Mouse (Mus musculus): ENCODE results near the gene Ttc33. TPM values are rescaled to one million over a fixed set of nuclear protein-coding genes. Genes with fewer than 3 reads are reported as not detected.
A peak's percentile ranks its signal among the peaks of the same experiment; 100 is the strongest.

Ttc33 gene
- polyA plus RNA-seq (2014; fragmentation: Nextera tagmentation; extraction: Ambion mirVana), result 39.3 and 41.9 TPM in 2 replicates

DNA sequence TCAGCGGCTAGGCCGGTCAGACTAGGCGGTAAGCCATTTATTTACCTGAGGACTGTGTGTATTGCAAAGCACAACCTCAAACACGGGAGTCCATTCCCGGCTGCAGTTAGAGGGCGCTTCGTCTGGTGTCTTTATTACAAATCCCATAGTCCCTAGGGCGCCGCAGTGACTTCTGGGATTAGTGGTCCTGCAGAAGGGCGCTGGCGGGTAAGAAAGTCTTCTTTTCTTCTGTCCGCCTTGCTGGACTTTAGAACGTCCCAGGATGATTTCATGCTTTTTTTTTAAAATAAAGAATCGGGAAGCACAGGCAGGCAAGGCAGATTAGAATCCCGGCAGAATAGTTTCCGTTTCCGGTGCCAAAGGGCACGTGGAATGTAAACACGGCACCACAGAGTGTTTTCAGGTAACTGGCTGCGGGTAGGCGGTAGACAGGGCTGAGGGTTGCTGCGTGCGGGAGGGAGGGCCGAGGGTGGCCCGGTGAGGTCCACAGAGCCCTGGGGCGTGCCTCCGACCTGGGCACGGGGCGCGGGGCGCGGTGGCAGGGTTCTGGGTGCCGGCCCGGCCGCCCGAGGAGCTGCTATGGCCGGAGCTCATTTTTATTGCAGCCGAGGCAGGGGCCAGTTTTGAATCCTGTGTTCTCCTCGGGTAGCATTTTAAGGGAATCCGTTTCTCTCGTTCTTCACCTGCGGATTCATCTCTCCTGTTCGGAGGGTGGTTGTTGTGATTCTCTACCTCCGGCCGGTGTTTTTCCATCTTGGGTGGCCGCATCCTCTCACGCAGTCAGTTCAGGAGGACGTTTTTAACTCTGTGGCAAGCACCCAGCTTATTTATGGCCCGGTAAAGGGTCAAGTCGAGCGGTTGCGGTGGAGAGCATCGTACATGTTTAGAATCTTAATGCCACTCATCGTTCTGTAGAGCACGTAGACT, at the start of gene Ttc33:
Gene Ttc33 (plus strand): TSS at position 160 of the 927 bp plus-strand sequence.
- Histone ChIP-seq H3K27me3 (replicated peaks; ENCODE audit: control insufficient read depth, insufficient read depth, low read length) (no peaks in the 10 kb centered on the region), H3K4me2 (ENCODE audit: low read depth, low read length) (peak within 1 kb of the TSS; percentile 82), H3K9ac (ENCODE audit: low read depth, low read length) (peak within 1 kb of the TSS; percentile 81), H3K4me1 (ENCODE audit: control insufficient read depth, insufficient read depth, low read length) (peaks cover 5% of the 10 kb centered on the region; the same call in 1 of the 2 replicates), H3K4me3 (ENCODE audit: low read depth, low read length) (peak within 1 kb of the TSS; percentile 91), H3K36me3 (ENCODE audit: control insufficient read depth, insufficient read depth, low read length) (peaks cover 15% of the 10 kb centered on the region), H3K9me3 (ENCODE audit: control insufficient read depth, low read length) (no peaks in the 10 kb centered on the region), H3K27ac (replicated peaks; ENCODE audit: low read depth, low read length) (peak within 1 kb of the TSS; percentile 89)
- DNase-seq (ENCODE audit: low spot score), result peak; percentile 93
- peak; percentile 87 for ATAC-seq (ENCODE audit: low read depth)
- under 1% methylated on average over 47 of the region's 55 CpGs for WGBS

DNA sequence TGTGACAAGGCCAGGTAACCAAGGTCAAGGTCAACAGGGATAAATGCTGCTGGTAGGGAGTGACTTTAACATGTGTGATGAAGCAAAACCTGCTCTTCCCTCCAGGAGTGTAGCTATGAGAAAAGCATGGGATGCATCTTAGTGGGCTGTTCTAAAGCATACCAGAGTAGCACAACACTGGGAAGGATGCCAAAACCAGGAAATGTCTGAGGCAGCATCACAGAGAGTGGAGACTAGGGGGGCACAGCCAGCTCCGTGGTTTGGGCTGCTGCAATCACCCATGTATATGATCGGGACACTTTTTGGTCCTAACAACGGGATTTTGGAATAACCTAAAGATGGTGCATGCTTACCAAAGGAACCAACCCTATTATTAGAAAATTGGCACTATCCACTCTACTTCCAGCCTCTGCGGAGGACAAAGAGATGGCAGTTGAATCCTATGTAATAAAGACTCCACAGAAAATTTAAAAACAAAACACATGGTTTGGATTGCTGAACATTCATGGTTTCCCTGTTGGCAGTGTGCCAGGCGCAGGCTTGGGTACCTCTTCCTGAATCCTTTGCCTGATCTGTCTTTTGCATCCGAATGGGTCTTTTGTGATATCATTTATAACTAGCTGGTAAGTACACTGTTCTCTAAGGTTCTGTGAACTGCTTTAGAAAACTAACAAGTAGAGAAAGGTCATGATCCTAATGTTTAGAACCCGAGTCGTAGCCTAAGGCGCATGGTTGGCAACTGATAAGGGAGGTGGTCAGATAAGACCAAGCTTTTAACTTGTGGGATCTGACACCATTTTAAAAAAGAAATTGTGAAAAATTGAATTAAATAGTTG, 47.1 kb upstream of the Ttc33 start:
- Histone ChIP-seq H3K9me3 (ENCODE audit: control insufficient read depth, low read length) (no peaks in the 10 kb centered on the region), H3K36me3 (ENCODE audit: control insufficient read depth, insufficient read depth, low read length) (no peaks in the 10 kb centered on the region), H3K4me1 (ENCODE audit: control insufficient read depth, insufficient read depth, low read length) (peaks cover 11% of the 10 kb centered on the region), H3K4me3 (ENCODE audit: low read depth, low read length) (no peak overlapping the region), H3K27ac (replicated peaks; ENCODE audit: low read depth, low read length) (peak overlapping the region; percentile 34), H3K27me3 (replicated peaks; ENCODE audit: control insufficient read depth, insufficient read depth, low read length) (no peaks in the 10 kb centered on the region), H3K9ac (ENCODE audit: low read depth, low read length) (no peak overlapping the region), H3K4me2 (ENCODE audit: low read depth, low read length) (no peak overlapping the region)
- peak; percentile 85 for DNase-seq (ENCODE audit: low spot score)
- ATAC-seq (ENCODE audit: low read depth), result peak; percentile 77; the same call in 1 of the 2 replicates
- 52% methylated on average over 9 of the region's 9 CpGs for WGBS

DNA sequence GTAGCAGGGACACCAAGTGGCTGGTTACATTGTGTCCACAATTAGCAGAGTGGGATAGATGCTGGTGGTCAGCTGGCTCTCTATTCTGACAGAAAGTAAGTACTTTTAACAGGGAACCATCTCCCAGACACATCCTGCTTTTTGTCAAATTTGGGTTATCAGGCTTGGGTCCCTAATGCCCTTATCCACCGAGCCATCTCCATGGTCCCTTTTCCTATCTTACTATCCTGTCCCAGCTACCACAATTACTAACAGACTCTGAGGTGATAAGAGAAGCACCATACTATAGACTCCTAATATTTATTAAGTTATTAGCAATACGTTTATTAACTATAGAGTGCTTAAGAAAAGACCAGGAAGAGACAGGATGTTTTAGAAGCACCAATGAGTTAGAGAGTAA, 46.0 kb upstream of the Ttc33 start:
- H3K9me3 ChIP-seq (ENCODE audit: control insufficient read depth, low read length), result no peaks in the 10 kb centered on the region
- no peak overlapping the region for H3K9ac ChIP-seq (ENCODE audit: low read depth, low read length)
- no peak overlapping the region for H3K27ac ChIP-seq (replicated peaks; ENCODE audit: low read depth, low read length)
- H3K27me3 ChIP-seq (replicated peaks; ENCODE audit: control insufficient read depth, insufficient read depth, low read length), result no peaks in the 10 kb centered on the region
- no peaks in the 10 kb centered on the region for H3K36me3 ChIP-seq (ENCODE audit: control insufficient read depth, insufficient read depth, low read length)
- peaks cover 11% of the 10 kb centered on the region for H3K4me1 ChIP-seq (ENCODE audit: control insufficient read depth, insufficient read depth, low read length)
- ATAC-seq (ENCODE audit: low read depth) (no peak), DNase-seq (ENCODE audit: low spot score) (no peak)
- WGBS, result 85% methylated on average over 2 of the region's 2 CpGs
- H3K4me2 ChIP-seq (ENCODE audit: low read depth, low read length), result no peak overlapping the region
- H3K4me3 ChIP-seq (ENCODE audit: low read depth, low read length), result no peak overlapping the region

DNA sequence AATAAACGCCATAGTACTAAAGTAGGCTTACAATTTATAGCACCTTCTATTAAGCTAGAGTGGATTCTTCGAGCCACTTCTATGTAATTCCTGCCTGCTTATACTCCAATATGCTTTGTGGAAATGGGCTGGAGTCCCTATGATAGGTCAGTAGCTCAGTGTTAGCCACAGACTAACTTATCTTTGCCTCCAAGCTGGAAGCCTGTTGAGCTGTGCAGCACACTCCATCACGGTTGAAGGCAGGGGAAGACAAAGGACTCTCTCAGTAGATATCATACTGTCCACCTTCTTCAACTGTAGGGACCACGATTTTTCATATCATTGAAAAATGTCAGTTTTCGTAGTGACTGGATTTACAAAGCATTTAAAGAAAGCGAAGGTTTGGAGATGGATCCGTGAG, 45.5 kb upstream of the Ttc33 start:
- Histone ChIP-seq H3K9me3 (ENCODE audit: control insufficient read depth, low read length) (no peaks in the 10 kb centered on the region), H3K36me3 (ENCODE audit: control insufficient read depth, insufficient read depth, low read length) (no peaks in the 10 kb centered on the region), H3K4me3 (ENCODE audit: low read depth, low read length) (no peak overlapping the region), H3K27ac (replicated peaks; ENCODE audit: low read depth, low read length) (no peak overlapping the region), H3K9ac (ENCODE audit: low read depth, low read length) (no peak overlapping the region), H3K27me3 (replicated peaks; ENCODE audit: control insufficient read depth, insufficient read depth, low read length) (no peaks in the 10 kb centered on the region), H3K4me1 (ENCODE audit: control insufficient read depth, insufficient read depth, low read length) (peaks cover 16% of the 10 kb centered on the region), H3K4me2 (ENCODE audit: low read depth, low read length) (no peak overlapping the region)
- DNase-seq (ENCODE audit: low spot score), result no peak
- WGBS, result 86% methylated on average over 7 of the region's 7 CpGs
- no peak for ATAC-seq (ENCODE audit: low read depth)

DNA sequence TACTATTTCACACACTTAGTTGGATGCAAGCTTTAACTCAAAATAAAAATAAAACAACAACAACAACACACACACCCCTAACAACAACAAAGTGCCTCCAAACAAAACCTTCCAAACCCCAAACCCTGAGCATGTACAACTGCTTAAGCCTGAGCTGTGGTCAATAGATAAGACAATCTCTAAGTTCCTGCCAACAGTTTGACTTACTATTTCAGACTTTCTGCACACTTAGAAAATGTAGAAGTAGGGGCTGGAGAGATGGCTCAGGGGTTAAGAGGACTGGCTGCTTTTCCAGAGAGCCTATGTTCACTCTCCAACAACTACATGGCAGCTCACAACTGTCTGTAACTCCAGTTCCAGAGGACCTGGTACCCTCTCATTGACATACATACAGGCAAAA, 45.0 kb upstream of the Ttc33 start:
- no peak for DNase-seq (ENCODE audit: low spot score)
- ATAC-seq (ENCODE audit: low read depth), result no peak

DNA sequence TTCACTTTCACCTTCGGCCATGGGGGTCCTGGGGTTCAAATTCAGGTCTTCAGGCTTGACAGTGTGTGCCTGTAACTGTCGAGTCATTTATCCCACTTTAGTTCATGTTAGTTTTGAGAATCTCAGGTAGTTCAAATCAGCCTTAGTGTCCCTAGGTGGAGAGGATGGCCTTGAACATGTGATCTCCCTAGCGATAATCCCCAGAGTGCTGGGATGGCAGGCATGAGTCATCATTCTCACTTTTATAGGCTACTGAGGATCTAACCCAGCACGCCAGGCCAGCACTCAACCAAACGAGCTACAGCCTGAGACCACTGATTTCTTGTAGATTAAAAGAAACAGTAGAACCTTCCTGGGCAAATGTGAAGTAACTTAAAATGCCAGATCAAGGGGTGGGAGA, 43.3 kb upstream of the Ttc33 start:
- no peak overlapping the region for H3K9ac ChIP-seq (ENCODE audit: low read depth, low read length)
- H3K4me1 ChIP-seq (ENCODE audit: control insufficient read depth, insufficient read depth, low read length), result peaks cover 23% of the 10 kb centered on the region
- no peaks in the 10 kb centered on the region for H3K27me3 ChIP-seq (replicated peaks; ENCODE audit: control insufficient read depth, insufficient read depth, low read length)
- H3K4me3 ChIP-seq (ENCODE audit: low read depth, low read length), result no peak overlapping the region
- DNase-seq (ENCODE audit: low spot score), result no peak
- H3K9me3 ChIP-seq (ENCODE audit: control insufficient read depth, low read length), result no peaks in the 10 kb centered on the region
- H3K27ac ChIP-seq (replicated peaks; ENCODE audit: low read depth, low read length), result no peak overlapping the region
- 0 out of 2 replicates have a peak, but pooled peaks cover 4% of the 10 kb centered on the region for H3K36me3 ChIP-seq (ENCODE audit: control insufficient read depth, insufficient read depth, low read length)
- H3K4me2 ChIP-seq (ENCODE audit: low read depth, low read length), result no peak overlapping the region
- ATAC-seq (ENCODE audit: low read depth), result no peak
- WGBS, result 65% methylated on average over 5 of the region's 5 CpGs

More for the DNA sequence above, 45.0 kb upstream of the Ttc33 start:
- no peak overlapping the region for H3K4me2 ChIP-seq (ENCODE audit: low read depth, low read length)
- H3K4me1 ChIP-seq (ENCODE audit: control insufficient read depth, insufficient read depth, low read length), result peaks cover 20% of the 10 kb centered on the region
- no peak overlapping the region for H3K4me3 ChIP-seq (ENCODE audit: low read depth, low read length)
- H3K27ac ChIP-seq (replicated peaks; ENCODE audit: low read depth, low read length), result no peak overlapping the region
- H3K27me3 ChIP-seq (replicated peaks; ENCODE audit: control insufficient read depth, insufficient read depth, low read length), result no peaks in the 10 kb centered on the region
- H3K36me3 ChIP-seq (ENCODE audit: control insufficient read depth, insufficient read depth, low read length), result no peaks in the 10 kb centered on the region
- H3K9me3 ChIP-seq (ENCODE audit: control insufficient read depth, low read length), result no peaks in the 10 kb centered on the region
- no peak overlapping the region for H3K9ac ChIP-seq (ENCODE audit: low read depth, low read length)

DNA sequence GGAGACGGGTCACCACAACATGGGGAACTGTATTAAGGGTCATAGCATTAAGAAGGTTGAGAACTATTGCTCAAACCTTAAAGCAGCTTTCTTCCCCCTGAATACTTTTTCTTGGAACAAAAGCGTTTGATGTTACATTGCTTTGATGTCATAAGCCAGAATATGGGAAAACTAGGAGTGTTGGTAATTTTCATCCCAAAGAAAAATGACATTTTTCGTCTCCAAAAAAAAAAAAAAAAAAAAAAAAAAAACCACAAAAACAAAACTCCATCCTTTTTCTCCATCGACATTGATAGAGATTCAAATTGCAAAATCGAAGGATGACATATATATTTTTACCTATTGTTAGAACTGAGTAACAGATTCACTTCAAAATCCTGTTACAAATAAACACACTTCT, 42.6 kb upstream of the Ttc33 start:
- peak overlapping the region; percentile 86; the same call in 1 of the 2 replicates for H3K27ac ChIP-seq (replicated peaks; ENCODE audit: low read depth, low read length)
- WGBS, result 69% methylated on average over 5 of the region's 5 CpGs
- ATAC-seq (ENCODE audit: low read depth), result no peak
- H3K9me3 ChIP-seq (ENCODE audit: control insufficient read depth, low read length), result no peaks in the 10 kb centered on the region
- H3K9ac ChIP-seq (ENCODE audit: low read depth, low read length), result no peak overlapping the region
- no peaks in the 10 kb centered on the region for H3K27me3 ChIP-seq (replicated peaks; ENCODE audit: control insufficient read depth, insufficient read depth, low read length)
- H3K4me1 ChIP-seq (ENCODE audit: control insufficient read depth, insufficient read depth, low read length), result peaks cover 22% of the 10 kb centered on the region
- no peak for DNase-seq (ENCODE audit: low spot score)
- peak overlapping the region; percentile 69 for H3K4me2 ChIP-seq (ENCODE audit: low read depth, low read length)
- H3K36me3 ChIP-seq (ENCODE audit: control insufficient read depth, insufficient read depth, low read length), result 0 out of 2 replicates have a peak, but pooled peaks cover 4% of the 10 kb centered on the region
- peak overlapping the region; percentile 90 for H3K4me3 ChIP-seq (ENCODE audit: low read depth, low read length)

DNA sequence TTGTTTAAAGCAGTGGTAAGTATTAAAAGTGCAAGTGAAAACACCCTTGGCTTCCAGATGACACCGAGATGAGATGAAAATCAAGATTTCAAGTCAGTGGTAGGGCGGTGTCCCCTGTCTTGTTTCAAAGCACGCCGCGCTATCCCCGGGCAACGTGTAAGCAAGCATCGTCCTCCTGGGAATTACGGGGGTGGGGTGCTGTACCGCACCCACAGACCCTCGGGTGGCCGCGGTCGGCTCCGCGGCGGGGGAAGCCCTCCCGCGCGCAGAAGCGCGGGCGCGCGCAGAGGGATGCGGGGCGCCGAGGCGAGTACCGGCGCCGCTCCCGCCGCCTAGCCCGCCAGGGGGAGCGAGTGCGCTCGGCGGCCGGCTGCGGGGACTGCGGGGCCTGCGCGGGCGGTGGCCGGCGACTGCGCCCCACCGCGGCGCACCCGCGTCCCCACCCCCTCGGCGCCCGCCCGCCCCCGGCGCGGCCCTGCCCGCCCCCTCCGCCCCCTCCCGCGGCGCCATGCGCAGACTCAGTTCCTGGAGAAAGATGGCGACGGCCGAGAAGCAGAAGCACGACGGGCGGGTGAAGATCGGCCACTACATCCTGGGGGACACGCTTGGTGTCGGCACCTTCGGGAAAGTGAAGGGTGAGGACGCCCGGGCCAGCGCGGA, 41.8 kb upstream of the Ttc33 start, which contains the start of gene Prkaa1:
Gene Prkaa1 (plus strand): TSS at position 501 of the 660 bp plus-strand sequence.
- WGBS, result under 1% methylated on average over 8 of the region's 80 CpGs
- H3K9me3 ChIP-seq (ENCODE audit: control insufficient read depth, low read length), result no peaks in the 10 kb centered on the region
- peak within 1 kb of the TSS; percentile 90 for H3K4me3 ChIP-seq (ENCODE audit: low read depth, low read length)
- H3K27me3 ChIP-seq (replicated peaks; ENCODE audit: control insufficient read depth, insufficient read depth, low read length), result no peaks in the 10 kb centered on the region
- H3K9ac ChIP-seq (ENCODE audit: low read depth, low read length), result peak within 1 kb of the TSS; percentile 90
- H3K27ac ChIP-seq (replicated peaks; ENCODE audit: low read depth, low read length), result peak within 1 kb of the TSS; percentile 86
- H3K36me3 ChIP-seq (ENCODE audit: control insufficient read depth, insufficient read depth, low read length), result 0 out of 2 replicates have a peak, but pooled peaks cover 4% of the 10 kb centered on the region
- ATAC-seq (ENCODE audit: low read depth) (peak; percentile 94), DNase-seq (ENCODE audit: low spot score) (peak; percentile 84)
- peak within 1 kb of the TSS; percentile 69 for H3K4me2 ChIP-seq (ENCODE audit: low read depth, low read length)
- peaks cover 19% of the 10 kb centered on the region for H3K4me1 ChIP-seq (ENCODE audit: control insufficient read depth, insufficient read depth, low read length)
